In the genomic region with DNA sequence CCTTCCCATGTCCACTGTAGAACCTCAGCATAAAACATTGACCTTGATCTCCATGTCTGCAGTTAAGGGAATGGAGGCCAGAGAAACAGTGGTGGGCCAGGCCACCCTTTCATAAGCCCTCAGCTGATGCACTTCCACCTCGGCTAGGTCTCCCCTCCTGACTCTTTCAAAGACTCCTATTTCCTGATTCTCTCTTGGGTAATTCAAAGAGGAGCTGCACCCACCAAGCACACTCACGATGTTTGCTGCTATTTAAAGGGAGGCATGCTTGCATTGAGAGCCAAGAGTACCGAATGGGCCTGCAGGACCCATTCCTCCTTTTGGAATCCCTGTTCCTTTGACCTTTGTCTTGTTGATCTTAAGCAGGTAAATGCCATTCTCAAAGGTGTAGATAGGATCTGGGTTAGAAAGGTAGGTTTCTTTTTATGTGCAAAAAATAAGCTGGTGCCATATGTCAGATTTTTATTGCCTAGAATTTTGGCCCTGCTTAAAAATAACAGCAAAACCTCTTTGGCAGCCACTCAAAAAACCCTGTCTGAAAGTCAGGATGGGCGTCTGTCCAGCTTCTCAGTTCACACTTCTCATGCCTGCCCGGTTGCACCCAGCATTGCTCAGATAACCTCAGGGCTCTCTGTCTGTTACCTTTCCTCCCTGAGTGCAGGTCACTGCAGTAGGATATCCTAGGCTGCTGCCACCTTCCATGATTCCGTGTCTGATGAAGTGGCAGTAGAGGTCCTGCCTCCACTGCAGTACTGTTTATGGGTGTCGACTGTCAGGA, we compare ENCODE assay signal across 11 mouse cellular contexts.
DNase-seq lines count a peak whose midpoint lies in the region; ATAC-seq and TF ChIP-seq lines count a peak whose summit lies in the region.
"Had no signal": no experiment of that assay in that cellular context is flagged by ENCODE, and none has a peak within 500 bp of the region (broad histone marks: within the 10 kb centered on the region; RNA-seq: fewer than 3 reads in every experiment).

No protein-coding gene starts in this region.

- 75% methylated on average over 7 of the region's 7 CpGs for WGBS in kidney, embryonic 14.5 days
- 69% methylated on average over 7 of the region's 7 CpGs for WGBS in thymus, adult 2 months
- 78% methylated on average over 7 of the region's 7 CpGs for WGBS in forebrain, embryonic 13.5 days

- no peak overlapping the region for H3K27ac ChIP-seq in kidney, embryonic 14.5 days (ENCODE audit: low read depth, low read length)
- no peak overlapping the region for H3K27ac ChIP-seq in thymus, adult 2 months (ENCODE audit: control insufficient read depth, insufficient read depth, low read length)
- H3K27ac ChIP-seq in forebrain, embryonic 13.5 days, result no peak overlapping the region
- H3K27ac ChIP-seq: forebrain, embryonic 12.5 days had no signal

- no peak overlapping the region for H3K9ac ChIP-seq in kidney, embryonic 14.5 days (ENCODE audit: low read depth, low read length)
- no peak overlapping the region for H3K9ac ChIP-seq in forebrain, embryonic 13.5 days
- H3K9ac ChIP-seq: forebrain, embryonic 12.5 days had no signal

- no peak overlapping the region for H3K4me3 ChIP-seq in kidney, embryonic 14.5 days (ENCODE audit: low read length)
- H3K4me3 ChIP-seq in thymus, adult 2 months (ENCODE audit: control insufficient read depth, insufficient read depth, low read length), result no peak overlapping the region
- no peak overlapping the region for H3K4me3 ChIP-seq in forebrain, embryonic 13.5 days
- H3K4me3 ChIP-seq: forebrain, embryonic 12.5 days had no signal

- no peak for ATAC-seq in kidney, embryonic 14.5 days (ENCODE audit: low FRiP score, low TSS enrichment)
- no peak for ATAC-seq in forebrain, embryonic 13.5 days

- TF ChIP-seq CTCF in thymus, adult 2 months (IDR thresholded peaks at IDR 0.05; ENCODE audit: borderline replicate concordance, control insufficient read depth, extremely low read depth, insufficient read depth, low read length, poor library complexity), result no peak

- H3K36me3 ChIP-seq in kidney, embryonic 14.5 days (ENCODE audit: control insufficient read depth, insufficient read depth, low read length), result no peaks in the 10 kb centered on the region
- no peaks in the 10 kb centered on the region for H3K36me3 ChIP-seq in thymus, adult 2 months (ENCODE audit: control insufficient read depth, insufficient read depth, low read length)
- H3K36me3 ChIP-seq in forebrain, embryonic 13.5 days (ENCODE audit: poor library complexity, severe bottlenecking), result no peaks in the 10 kb centered on the region
- H3K36me3 ChIP-seq: forebrain, embryonic 12.5 days had no signal

- no peaks in the 10 kb centered on the region for H3K4me1 ChIP-seq in kidney, embryonic 14.5 days (ENCODE audit: control insufficient read depth, insufficient read depth, low read length)
- H3K4me1 ChIP-seq in thymus, adult 2 months (replicated peaks; ENCODE audit: control insufficient read depth, insufficient read depth, low read length), result peaks cover 9% of the 10 kb centered on the region
- peaks cover 22% of the 10 kb centered on the region for H3K4me1 ChIP-seq in forebrain, embryonic 13.5 days
- H3K4me1 ChIP-seq: forebrain, embryonic 12.5 days had no signal

- no peak for TF ChIP-seq POLR2A in thymus, adult 2 months (IDR thresholded peaks at IDR 0.05; ENCODE audit: control insufficient read depth, extremely low read depth, insufficient read depth, low read length, poor library complexity)

- no peaks in the 10 kb centered on the region for H3K9me3 ChIP-seq in kidney, embryonic 14.5 days (ENCODE audit: control insufficient read depth, low read length)
- H3K9me3 ChIP-seq in forebrain, embryonic 13.5 days (replicated peaks), result no peaks in the 10 kb centered on the region
- H3K9me3 ChIP-seq: forebrain, embryonic 12.5 days had no signal

- H3K27me3 ChIP-seq in kidney, embryonic 14.5 days (ENCODE audit: control insufficient read depth, insufficient read depth, low read length), result no peaks in the 10 kb centered on the region
- no peaks in the 10 kb centered on the region for H3K27me3 ChIP-seq in thymus, adult 2 months (ENCODE audit: control insufficient read depth, insufficient read depth, low read length)
- no peaks in the 10 kb centered on the region for H3K27me3 ChIP-seq in forebrain, embryonic 13.5 days
- H3K27me3 ChIP-seq: CH12.LX; forebrain, embryonic 12.5 days had no signal

- no peak overlapping the region for H3K4me2 ChIP-seq in kidney, embryonic 14.5 days (replicated peaks; ENCODE audit: low read depth, low read length)
- H3K4me2 ChIP-seq in forebrain, embryonic 13.5 days, result no peak overlapping the region
- H3K4me2 ChIP-seq: forebrain, embryonic 12.5 days had no signal

- DNase-seq in kidney, adult 11 months, result peak; percentile 30
- DNase-seq in adrenal gland, postnatal 10 days, result peak; percentile 68
- peak; percentile 75 to 88 for DNase-seq in cerebellum, postnatal 36 days
- DNase-seq in heart, postnatal 4 days, result peak; percentile 73
- no peak for DNase-seq in thymus, adult 2 months
- DNase-seq in spleen, postnatal 10 days (ENCODE audit: low spot score in 2 of 2), result no peak
- DNase-seq: right cerebral cortex, postnatal 25 days had no signal

Comparison
In these comparisons a context has a peak if more than half of its experiments do, and no peak if none do; other contexts are left out.
1. DNase-seq: peak in kidney, adult 11 months (single experiment), adrenal gland, postnatal 10 days (single experiment), cerebellum, postnatal 36 days (2 of 2) and heart, postnatal 4 days (single experiment); none in thymus, adult 2 months (single experiment) and spleen, postnatal 10 days (0 of 2).